29 mouse cellular contexts compared by ENCODE assay signal in genomic region chr17:75168572-75169200, GRCm38 (mm10).
DNase-seq lines count a peak whose midpoint lies in the region; ATAC-seq and TF ChIP-seq lines count a peak whose summit lies in the region.
"Had no signal": no experiment of that assay in that cellular context is flagged by ENCODE, and none has a peak within 500 bp of the region (broad histone marks: within the 10 kb centered on the region; RNA-seq: fewer than 3 reads in every experiment).

No protein-coding gene starts in this region.

- POLR2A ChIA-PET in Patski (lab: Charles Lee), result no interaction called here

- H3K27ac ChIP-seq in left cerebral cortex, adult 2 months, result peak overlapping the region; percentile 36; the same call in 1 of the 2 replicates
- H3K27ac ChIP-seq in olfactory bulb, adult 2 months (ENCODE audit: insufficient read depth, low read depth, low read length), result 0 out of 2 replicates have a peak overlapping the region, but pooled peaks have one; percentile 40
- H3K27ac ChIP-seq: forebrain, embryonic 15.5 days; limb, embryonic 10.5 days; limb, embryonic 15.5 days; liver, embryonic 13.5 days; midbrain, embryonic 15.5 days had no signal

- intact Hi-C loops in left cerebral cortex, adult 2 months (cut with DNase I), result no loop called here

- H3K4me1 ChIP-seq in olfactory bulb, adult 2 months (ENCODE audit: control insufficient read depth, insufficient read depth, low read length), result peaks cover 3% of the 10 kb centered on the region
- H3K4me1 ChIP-seq: forebrain, embryonic 15.5 days; limb, embryonic 10.5 days; liver, embryonic 13.5 days; midbrain, embryonic 15.5 days had no signal

- H3K4me3 ChIP-seq in left cerebral cortex, adult 2 months, result no peak overlapping the region
- no peak overlapping the region for H3K4me3 ChIP-seq in olfactory bulb, adult 2 months (ENCODE audit: insufficient read depth, low read depth, low read length)
- H3K4me3 ChIP-seq: forebrain, embryonic 15.5 days; limb, embryonic 10.5 days; limb, embryonic 15.5 days; liver, embryonic 13.5 days; midbrain, embryonic 15.5 days had no signal

- H3K27me3 ChIP-seq in Patski, result no peaks in the 10 kb centered on the region
- H3K27me3 ChIP-seq: forebrain, embryonic 15.5 days; limb, embryonic 15.5 days; liver, embryonic 13.5 days; midbrain, embryonic 15.5 days had no signal

- CTCF ChIA-PET in Patski (lab: Charles Lee), result no interaction called here

- no peak for DNase-seq in frontal cortex, postnatal 14 days (ENCODE audit: low spot score in 2 of 2)
- no peak for DNase-seq in left cerebral cortex, adult 2 months (ENCODE audit: extremely low spot score in 1 of 2, low spot score in 2 of 2)
- DNase-seq in left cerebral cortex, adult 18-20 months (ENCODE audit: low spot score in 2 of 2), result no peak
- DNase-seq in Patski (ENCODE audit: low read depth, low spot score), result no peak
- no peak for DNase-seq in cerebellum, postnatal 4 days (ENCODE audit: low spot score in 2 of 2)
- DNase-seq in kidney, adult 11 months, result no peak
- DNase-seq: adrenal gland, adult 2 months; adrenal gland, postnatal 36 days; cerebellum, adult 2 months; cerebellum, postnatal 14 days; heart, postnatal 14 days; kidney, adult 9 months; kidney, postnatal 10 days; liver, embryonic 13.5 days; lung, adult 18-20 months; lung, postnatal 4 days; right cerebral cortex, adult 18-20 months; thymus, adult 18-20 months; thymus, postnatal 36 days had no signal

- WGBS in olfactory bulb, adult 2 months, result 61% methylated on average over 3 of the region's 3 CpGs

- no peak for TF ChIP-seq POLR2A in olfactory bulb, adult 2 months (IDR thresholded peaks at IDR 0.05; ENCODE audit: insufficient read depth, low read depth, low read length)

- ATAC-seq in frontal cortex, adult (ENCODE audit: low TSS enrichment), result peak; percentile 95
- peak; percentile 54 for ATAC-seq in Patski
- ATAC-seq: activated CD4-positive, CD25-positive, alpha-beta regulatory T cell, adult 4 months; forebrain, embryonic 15.5 days; hindbrain, embryonic 16.5 days; intestine, embryonic 16.5 days; lung, postnatal 0 days; midbrain, embryonic 15.5 days had no signal

- in situ Hi-C loops in Patski (cut with MboI; ENCODE audit: low pct_unique_long_range_greater_than_20kb), result no loop called here

- no peak for TF ChIP-seq CTCF in left cerebral cortex, adult 2 months (IDR thresholded peaks at IDR 0.05)
- no peak for TF ChIP-seq CTCF in Patski (IDR thresholded peaks at IDR 0.05)
- no peak for TF ChIP-seq CTCF in olfactory bulb, adult 2 months (IDR thresholded peaks at IDR 0.05; ENCODE audit: insufficient read depth, low read depth, low read length)
